Mouse (Mus musculus): ENCODE data around the gene Pax8. TPM values are rescaled to one million over a fixed set of nuclear protein-coding genes. Genes with fewer than 3 reads are reported as not detected.
A peak's percentile ranks its signal among the peaks of the same experiment; 100 is the strongest.

Gene Pax8
- polyA plus RNA-seq, 1 experiment from 2014 or later = 26.1 TPM

DNA sequence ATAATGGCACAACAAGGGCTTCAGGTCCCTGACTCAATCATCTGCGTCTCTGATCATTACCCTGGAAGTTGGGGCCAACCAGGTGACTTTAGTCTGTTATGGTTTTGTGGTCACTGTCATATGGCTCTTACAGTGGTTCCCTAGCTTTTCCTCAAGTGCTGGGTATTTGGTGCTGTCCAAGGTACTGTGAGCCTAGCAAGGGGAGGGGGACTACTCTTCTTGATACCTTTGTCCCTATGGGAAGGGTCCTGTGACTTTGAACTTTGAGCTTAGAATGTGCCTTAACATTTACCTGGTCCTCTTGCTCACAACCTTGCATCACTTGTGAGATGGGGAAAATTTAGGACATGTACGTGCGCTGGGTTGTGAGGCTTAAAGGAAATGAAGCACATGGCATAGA is 13.3 kb upstream of the Pax8 start:
- no peaks in the 10 kb centered on the region for H3K27me3 ChIP-seq (ENCODE audit: control insufficient read depth, insufficient read depth, low read length)
- DNase-seq (ENCODE audit: low spot score) (no peak), ATAC-seq (ENCODE audit: insufficient read depth, low FRiP score, low TSS enrichment) (no peak)
- H3K9me3 ChIP-seq (ENCODE audit: control insufficient read depth, low read length) = no peaks in the 10 kb centered on the region
- WGBS = 66% methylated on average over 3 of the region's 3 CpGs
- H3K4me1 ChIP-seq (ENCODE audit: control insufficient read depth, insufficient read depth, low read length) = no peaks in the 10 kb centered on the region
- no peak overlapping the region for H3K9ac ChIP-seq (ENCODE audit: low read length)
- no peak overlapping the region for H3K4me3 ChIP-seq (ENCODE audit: low read depth, low read length)
- no peaks in the 10 kb centered on the region for H3K36me3 ChIP-seq (ENCODE audit: control insufficient read depth, insufficient read depth, low read length)
- H3K27ac ChIP-seq (ENCODE audit: low read depth, low read length) = no peak overlapping the region
- H3K4me2 ChIP-seq (ENCODE audit: low read depth) = no peak overlapping the region

DNA sequence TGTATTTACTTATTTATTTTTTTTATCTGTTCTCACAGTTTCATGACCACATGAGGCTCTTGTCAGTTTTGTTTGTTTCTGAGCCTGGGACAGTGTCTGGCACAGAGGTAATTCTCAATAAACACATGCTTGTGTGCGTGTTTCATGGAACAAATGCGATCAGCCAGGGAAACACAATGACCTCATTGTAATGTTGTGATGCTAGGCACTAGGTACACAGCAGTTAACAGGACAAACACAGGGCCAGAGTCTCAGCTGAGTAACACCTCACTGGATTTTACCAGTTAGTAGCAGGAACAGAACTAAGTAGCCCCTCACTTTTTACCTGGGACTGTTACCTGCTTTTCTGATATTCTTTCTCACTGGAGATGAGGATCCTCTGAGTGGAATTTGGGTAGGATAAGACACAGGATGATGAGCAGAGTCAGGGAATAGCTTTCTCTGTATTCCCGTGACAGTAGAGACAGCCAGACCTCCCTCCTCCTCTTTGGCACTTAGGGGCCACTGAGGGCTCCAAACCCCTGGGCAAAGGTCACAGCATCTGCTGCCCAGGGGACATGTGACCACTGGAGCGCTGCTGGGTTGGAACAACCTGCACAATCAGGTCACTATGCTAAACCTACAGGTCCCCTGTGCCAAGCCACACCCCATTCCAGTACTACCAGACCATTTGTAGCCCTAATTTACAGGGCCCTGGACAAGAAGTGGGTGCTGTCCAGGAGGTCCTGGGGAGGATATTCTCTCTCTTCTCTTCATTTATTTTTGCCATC is 11.8 kb upstream of the Pax8 start:
- no peaks in the 10 kb centered on the region for H3K27me3 ChIP-seq (ENCODE audit: control insufficient read depth, insufficient read depth, low read length)
- H3K4me1 ChIP-seq (ENCODE audit: control insufficient read depth, insufficient read depth, low read length) = no peaks in the 10 kb centered on the region
- no peaks in the 10 kb centered on the region for H3K9me3 ChIP-seq (ENCODE audit: control insufficient read depth, low read length)
- no peak overlapping the region for H3K4me3 ChIP-seq (ENCODE audit: low read depth, low read length)
- no peak overlapping the region for H3K27ac ChIP-seq (ENCODE audit: low read depth, low read length)
- H3K36me3 ChIP-seq (ENCODE audit: control insufficient read depth, insufficient read depth, low read length) = no peaks in the 10 kb centered on the region
- 70% methylated on average over 4 of the region's 4 CpGs for WGBS
- no peak overlapping the region for H3K9ac ChIP-seq (ENCODE audit: low read length)
- ATAC-seq (ENCODE audit: insufficient read depth, low FRiP score, low TSS enrichment) (no peak), DNase-seq (ENCODE audit: low spot score) (no peak)
- no peak overlapping the region for H3K4me2 ChIP-seq (ENCODE audit: low read depth)

DNA sequence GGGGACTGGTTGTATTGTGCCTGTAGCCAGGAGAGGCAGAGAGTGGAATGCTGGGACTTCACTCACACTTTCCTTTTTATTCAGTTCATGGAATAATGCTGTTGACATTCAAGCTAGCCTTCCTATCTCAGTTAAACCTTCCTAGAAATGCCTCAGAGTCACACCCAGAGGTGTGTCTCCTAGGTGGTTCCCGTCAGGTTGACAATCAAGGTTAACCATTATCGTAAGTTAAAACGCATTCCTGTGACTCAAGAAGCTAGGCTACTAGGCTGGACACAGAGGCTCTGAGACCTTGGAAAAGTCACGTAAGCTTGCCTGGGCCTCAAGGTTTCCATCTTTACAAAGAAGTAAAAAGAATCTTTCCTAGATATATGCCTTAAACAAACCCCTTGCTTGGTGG is 10.0 kb upstream of the Pax8 start:
- no peaks in the 10 kb centered on the region for H3K27me3 ChIP-seq (ENCODE audit: control insufficient read depth, insufficient read depth, low read length)
- no peak for ATAC-seq (ENCODE audit: insufficient read depth, low FRiP score, low TSS enrichment)

DNA sequence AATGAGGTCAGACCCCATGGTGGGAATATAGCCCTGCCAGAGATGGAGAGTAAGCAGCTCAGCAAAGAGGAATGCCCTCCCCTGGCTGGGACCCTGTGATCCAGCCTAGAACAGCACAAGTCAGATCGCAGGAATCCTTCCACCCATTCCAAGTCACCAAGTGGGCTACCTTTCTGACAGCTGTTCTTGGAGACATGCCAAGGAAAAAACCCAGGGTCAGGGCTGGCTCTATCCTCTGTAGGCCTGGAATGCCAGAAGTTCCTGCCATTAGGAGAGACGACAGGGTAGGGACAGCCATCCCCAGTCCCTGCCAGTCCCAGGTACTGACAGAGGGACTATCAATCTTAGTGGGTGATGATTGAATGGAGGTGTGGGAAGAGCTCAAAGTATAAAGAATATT is 4.5 kb upstream of the Pax8 start:
- H3K4me1 ChIP-seq (ENCODE audit: control insufficient read depth, insufficient read depth, low read length) = no peaks in the 10 kb centered on the region
- ATAC-seq (ENCODE audit: insufficient read depth, low FRiP score, low TSS enrichment) (no peak), DNase-seq (ENCODE audit: low spot score) (no peak)
- H3K9me3 ChIP-seq (ENCODE audit: control insufficient read depth, low read length) = no peaks in the 10 kb centered on the region
- H3K27me3 ChIP-seq (ENCODE audit: control insufficient read depth, insufficient read depth, low read length) = peaks cover 19% of the 10 kb centered on the region
- no peak overlapping the region for H3K4me2 ChIP-seq (ENCODE audit: low read depth)
- H3K27ac ChIP-seq (ENCODE audit: low read depth, low read length) = no peak overlapping the region
- no peak overlapping the region for H3K9ac ChIP-seq (ENCODE audit: low read length)
- no peak overlapping the region for H3K4me3 ChIP-seq (ENCODE audit: low read depth, low read length)
- H3K36me3 ChIP-seq (ENCODE audit: control insufficient read depth, insufficient read depth, low read length) = no peaks in the 10 kb centered on the region
- 72% methylated on average over 2 of the region's 2 CpGs for WGBS

More for the DNA sequence above, 10.0 kb upstream of the Pax8 start:
- no peaks in the 10 kb centered on the region for H3K36me3 ChIP-seq (ENCODE audit: control insufficient read depth, insufficient read depth, low read length)
- no peak overlapping the region for H3K27ac ChIP-seq (ENCODE audit: low read depth, low read length)
- WGBS = 94% methylated on average over 4 of the region's 4 CpGs
- no peak overlapping the region for H3K9ac ChIP-seq (ENCODE audit: low read length)
- no peaks in the 10 kb centered on the region for H3K4me1 ChIP-seq (ENCODE audit: control insufficient read depth, insufficient read depth, low read length)
- no peak overlapping the region for H3K4me3 ChIP-seq (ENCODE audit: low read depth, low read length)
- no peak for DNase-seq (ENCODE audit: low spot score)
- no peaks in the 10 kb centered on the region for H3K9me3 ChIP-seq (ENCODE audit: control insufficient read depth, low read length)
- no peak overlapping the region for H3K4me2 ChIP-seq (ENCODE audit: low read depth)

DNA sequence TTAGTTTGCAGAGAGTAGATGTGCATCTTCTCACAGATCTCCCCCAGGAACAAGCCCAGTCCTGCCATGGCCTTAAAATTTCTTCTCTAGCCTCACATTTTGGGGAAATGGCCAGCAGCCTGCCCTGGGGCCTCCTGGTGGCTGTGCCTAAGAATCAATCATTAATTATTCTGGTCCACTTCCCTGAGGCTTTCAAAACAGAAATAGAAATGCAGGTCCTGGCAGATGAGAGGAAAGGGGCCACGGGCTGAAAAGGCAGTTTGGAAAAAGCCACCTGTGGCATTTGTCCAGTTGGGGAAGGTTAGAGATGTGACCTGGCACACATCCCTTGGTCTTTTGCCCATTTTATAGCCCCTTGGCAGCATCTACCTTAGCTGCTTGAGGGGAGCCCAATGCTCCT is 3.8 kb upstream of the Pax8 start:
- H3K4me1 ChIP-seq (ENCODE audit: control insufficient read depth, insufficient read depth, low read length) = no peaks in the 10 kb centered on the region
- no peak overlapping the region for H3K27ac ChIP-seq (ENCODE audit: low read depth, low read length)
- ATAC-seq (ENCODE audit: insufficient read depth, low FRiP score, low TSS enrichment) = no peak
- H3K9ac ChIP-seq (ENCODE audit: low read length) = no peak overlapping the region
- no peak overlapping the region for H3K4me2 ChIP-seq (ENCODE audit: low read depth)
- no peaks in the 10 kb centered on the region for H3K36me3 ChIP-seq (ENCODE audit: control insufficient read depth, insufficient read depth, low read length)
- H3K9me3 ChIP-seq (ENCODE audit: control insufficient read depth, low read length) = no peaks in the 10 kb centered on the region
- no peak overlapping the region for H3K4me3 ChIP-seq (ENCODE audit: low read depth, low read length)
- WGBS = 9% methylated on average over 1 of the region's 1 CpGs
- no peak for DNase-seq (ENCODE audit: low spot score)
- peaks cover 26% of the 10 kb centered on the region for H3K27me3 ChIP-seq (ENCODE audit: control insufficient read depth, insufficient read depth, low read length)

DNA sequence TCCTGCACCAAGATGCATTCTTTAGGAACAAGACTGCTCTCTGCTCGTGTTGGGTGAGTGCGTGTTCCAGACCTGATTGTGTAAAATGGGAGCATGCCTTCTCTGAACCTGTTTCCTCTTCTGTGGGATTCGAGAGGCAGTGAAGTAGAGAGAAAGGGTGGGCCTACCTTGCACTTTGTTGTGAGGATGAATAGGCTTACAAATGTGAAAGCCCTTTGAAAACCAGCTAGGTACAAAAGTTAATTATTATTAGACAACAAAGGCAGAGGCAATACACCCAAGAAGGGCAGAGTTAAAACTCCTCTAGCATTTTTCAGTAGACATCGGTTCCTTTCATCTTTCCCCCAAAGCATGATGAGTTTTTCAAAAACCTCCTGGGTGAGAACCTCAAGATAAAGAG is 3.2 kb upstream of the Pax8 start:
- H3K4me3 ChIP-seq (ENCODE audit: low read depth, low read length) = no peak overlapping the region
- DNase-seq (ENCODE audit: low spot score) (no peak), ATAC-seq (ENCODE audit: insufficient read depth, low FRiP score, low TSS enrichment) (no peak)
- no peak overlapping the region for H3K4me2 ChIP-seq (ENCODE audit: low read depth)
- H3K27me3 ChIP-seq (ENCODE audit: control insufficient read depth, insufficient read depth, low read length) = peaks cover 32% of the 10 kb centered on the region
- no peak overlapping the region for H3K27ac ChIP-seq (ENCODE audit: low read depth, low read length)
- no peaks in the 10 kb centered on the region for H3K9me3 ChIP-seq (ENCODE audit: control insufficient read depth, low read length)
- H3K36me3 ChIP-seq (ENCODE audit: control insufficient read depth, insufficient read depth, low read length) = no peaks in the 10 kb centered on the region
- WGBS = 50% methylated on average over 4 of the region's 4 CpGs
- H3K9ac ChIP-seq (ENCODE audit: low read length) = no peak overlapping the region
- no peaks in the 10 kb centered on the region for H3K4me1 ChIP-seq (ENCODE audit: control insufficient read depth, insufficient read depth, low read length)

DNA sequence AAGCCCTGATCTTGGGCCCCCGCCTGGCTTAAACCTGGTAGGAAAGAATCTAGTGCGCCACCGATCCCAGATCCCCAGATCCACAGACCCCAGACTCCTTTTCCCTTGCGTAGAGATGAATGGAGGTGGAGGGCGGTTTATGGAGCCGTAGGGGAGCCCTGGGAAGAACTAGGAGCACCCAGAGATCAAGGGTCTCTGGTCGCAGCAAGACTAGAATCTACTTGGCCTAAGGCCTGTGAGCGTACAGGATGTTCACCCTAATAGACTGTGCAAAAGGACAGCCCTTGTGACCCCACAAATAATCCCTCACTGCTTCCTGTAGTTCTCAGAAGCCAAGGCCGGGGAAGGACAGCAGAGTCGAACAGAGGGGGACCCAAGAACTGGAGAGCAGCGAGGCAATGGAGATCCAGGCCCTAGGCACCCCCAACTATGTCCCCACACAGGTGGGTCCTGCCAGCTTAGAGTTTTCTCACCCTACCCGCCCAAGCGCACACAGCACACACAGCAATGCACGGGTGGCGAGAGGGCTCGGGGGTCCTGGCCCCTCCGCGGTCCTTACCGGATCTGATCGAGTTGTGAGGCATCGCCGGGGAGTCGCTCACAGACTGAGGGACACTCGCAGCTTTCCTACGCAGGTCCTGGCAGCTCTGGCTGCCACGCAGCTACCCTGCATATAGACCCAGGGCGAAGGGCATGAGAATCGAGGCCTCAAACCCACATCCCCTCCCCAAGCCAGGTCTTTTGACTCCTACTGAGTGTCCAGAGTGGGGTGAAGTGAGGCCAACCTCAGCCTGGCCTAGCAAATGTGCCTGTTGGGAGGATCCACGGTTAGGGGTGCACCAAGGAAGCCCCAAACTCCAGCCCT is 653 bp downstream of the Pax8 start:
- no peaks in the 10 kb centered on the region for H3K4me1 ChIP-seq (ENCODE audit: control insufficient read depth, insufficient read depth, low read length)
- DNase-seq (ENCODE audit: low spot score) = no peak
- H3K27me3 ChIP-seq (ENCODE audit: control insufficient read depth, insufficient read depth, low read length) = peaks cover 54% of the 10 kb centered on the region
- H3K36me3 ChIP-seq (ENCODE audit: control insufficient read depth, insufficient read depth, low read length) = no peaks in the 10 kb centered on the region
- ATAC-seq (ENCODE audit: insufficient read depth, low FRiP score, low TSS enrichment) = 0 out of 2 replicates have a peak, but pooled peaks have one; percentile 22
- H3K4me3 ChIP-seq (ENCODE audit: low read depth, low read length) = peak overlapping the region; percentile 40
- peak overlapping the region; percentile 47 for H3K4me2 ChIP-seq (ENCODE audit: low read depth)
- WGBS = 13% methylated on average over 29 of the region's 29 CpGs
- H3K9me3 ChIP-seq (ENCODE audit: control insufficient read depth, low read length) = no peaks in the 10 kb centered on the region
- no peak overlapping the region for H3K27ac ChIP-seq (ENCODE audit: low read depth, low read length)
- peak overlapping the region; percentile 42 for H3K9ac ChIP-seq (ENCODE audit: low read length)

DNA sequence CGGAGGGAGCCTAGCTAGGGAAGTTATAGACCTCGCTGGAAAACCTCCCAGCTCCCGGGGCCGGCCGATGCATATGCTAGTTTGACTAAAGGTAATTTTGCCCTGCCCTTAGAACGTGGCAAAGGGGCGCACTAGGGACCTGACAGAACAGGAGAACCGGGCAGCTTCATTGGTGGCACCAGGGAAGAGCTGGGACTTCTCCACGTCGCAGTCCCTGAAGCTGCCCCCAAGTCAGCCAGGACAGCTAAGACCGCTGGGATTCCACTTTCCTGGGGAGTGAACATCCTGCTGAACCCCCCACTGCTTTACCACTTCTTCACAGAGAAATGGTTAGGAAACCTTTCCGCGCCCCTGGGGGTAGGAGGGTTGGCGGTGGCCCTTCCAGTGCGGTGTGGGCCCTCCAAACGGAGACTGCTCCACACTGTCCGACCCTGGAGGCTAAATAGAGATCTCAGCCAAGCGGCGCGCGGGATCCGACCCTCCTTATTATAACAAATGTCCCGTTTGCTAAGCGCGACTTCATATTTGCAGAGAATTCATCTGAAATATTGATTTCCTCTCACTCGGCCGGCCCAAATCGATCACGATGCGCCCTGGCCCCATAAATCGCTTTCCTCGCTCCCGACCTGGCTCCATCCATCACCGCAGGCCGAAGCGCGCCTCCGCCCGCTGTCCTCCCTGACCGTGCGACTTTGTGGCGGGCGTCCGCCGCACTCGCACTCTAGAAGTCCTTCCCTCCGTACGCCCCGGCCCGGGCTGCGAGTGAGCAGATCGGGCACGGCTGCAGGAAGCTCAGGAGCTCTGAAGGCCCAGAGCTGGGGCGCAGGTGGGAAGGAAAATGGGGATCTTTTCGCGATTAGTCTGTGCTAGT is 1.5 kb downstream of the Pax8 start:
- Histone ChIP-seq H3K27me3 (ENCODE audit: control insufficient read depth, insufficient read depth, low read length) (peaks cover 54% of the 10 kb centered on the region), H3K27ac (ENCODE audit: low read depth, low read length) (no peak overlapping the region), H3K36me3 (ENCODE audit: control insufficient read depth, insufficient read depth, low read length) (no peaks in the 10 kb centered on the region), H3K4me3 (ENCODE audit: low read depth, low read length) (peak overlapping the region; percentile 40), H3K4me1 (ENCODE audit: control insufficient read depth, insufficient read depth, low read length) (no peaks in the 10 kb centered on the region), H3K9me3 (ENCODE audit: control insufficient read depth, low read length) (no peaks in the 10 kb centered on the region), H3K9ac (ENCODE audit: low read length) (peak overlapping the region; percentile 42), H3K4me2 (ENCODE audit: low read depth) (peak overlapping the region; percentile 47)
- under 1% methylated on average over 56 of the region's 56 CpGs for whole genome bisulfite sequencing
- ATAC-seq (ENCODE audit: insufficient read depth, low FRiP score, low TSS enrichment) (peak; percentile 80), DNase-seq (ENCODE audit: low spot score) (peak; percentile 65)

Measured in neural tube, embryonic 11.5 days (tissue).